Mouse (Mus musculus) lung, embryonic 16.5 days (tissue): ENCODE results near the gene Serpinb13. TPM values are rescaled to one million over a fixed set of nuclear protein-coding genes. Genes with fewer than 3 reads are reported as not detected.

Experiments used
- ATAC-seq: fragments of 200-750 bp; cut with Nextera tagmentation; 2 replicates; pipeline ENCODE4 v1.8.0; 2017; ENCODE audit warnings: low read depth, mild to moderate bottlenecking, moderate library complexity
- H3K27ac ChIP-seq: fragments of 300-500 bp; sonication (generic); 2 replicates; pipeline ENCODE4 v1.5.1; 2014; ENCODE audit warnings: mild to moderate bottlenecking, control low read depth, low read length
- H3K27me3 ChIP-seq: fragments of 300-500 bp; sonication (generic); 2 replicates; pipeline ENCODE4 v1.6.1; 2014; ENCODE audit warnings: low read depth, low read length, mixed read lengths; ENCODE audit not compliant: control insufficient read depth, insufficient read depth
- H3K36me3 ChIP-seq: fragments of 300-500 bp; sonication (generic); 2 replicates; pipeline ENCODE4 v1.6.1; 2014; ENCODE audit warnings: low read length; ENCODE audit not compliant: control insufficient read depth, insufficient read depth
- H3K4me1 ChIP-seq: fragments of 300-500 bp; sonication (generic); replicated peaks from 2 replicates; pipeline ENCODE4 v1.6.1; 2014; ENCODE audit warnings: low read length, mixed read lengths; ENCODE audit not compliant: control insufficient read depth, insufficient read depth
- H3K4me2 ChIP-seq: fragments of 300-500 bp; sonication (generic); 2 replicates; pipeline ENCODE4 v1.6.1; 2014; ENCODE audit warnings: low read depth, low read length, control low read depth
- H3K4me3 ChIP-seq: fragments of 300-500 bp; sonication (generic); 2 replicates; pipeline ENCODE4 v1.5.1; 2014; ENCODE audit warnings: mild to moderate bottlenecking, low read length, control low read depth
- H3K9ac ChIP-seq: fragments of 300-500 bp; sonication (generic); 2 replicates; pipeline ENCODE4 v1.6.1; 2014; ENCODE audit warnings: low read length, control low read depth
- H3K9me3 ChIP-seq: fragments of 300-500 bp; sonication (generic); 2 replicates; pipeline ENCODE4 v1.6.1; 2016; ENCODE audit warnings: low read length; ENCODE audit not compliant: control insufficient read depth
- WGBS: fragments of 180-500 bp; shearing (Covaris S2); extraction: QIAGEN DNeasy Blood & Tissue Kit; methylation state at CpG from one replicate; pipeline ENCODE4 v1.1.7; 2014; 5-methylcytosine and 5-hydroxymethylcytosine counted together
- polyA plus RNA-seq: library from polyadenylated mRNA; unstranded; fragments of >200 nt; fragmentation: Nextera tagmentation; extraction: Ambion mirVana; gene quantifications from 2 replicates; pipeline ENCODE4 v1.2.1, GENCODE M21; 2015

The Serpinb13 gene
- not detected in 2 replicates for polyA plus RNA-seq

GRCm38 (mm10) chr1:106980684-106981083 lies at the start of gene Serpinb13:
TSS of gene Serpinb13 (plus strand) at chr1:106980984.
- no peak within 1 kb of the TSS for H3K4me2 ChIP-seq
- no peaks in the 10 kb centered on the region for H3K27me3 ChIP-seq
- ATAC-seq: no peak
- H3K4me1 ChIP-seq: no peaks in the 10 kb centered on the region
- H3K27ac ChIP-seq: no peak within 1 kb of the TSS
- no peak within 1 kb of the TSS for H3K9ac ChIP-seq
- H3K9me3 ChIP-seq: no peaks in the 10 kb centered on the region
- no peak within 1 kb of the TSS for H3K4me3 ChIP-seq
- H3K36me3 ChIP-seq: no peaks in the 10 kb centered on the region

GRCm38 (mm10) chr1:106931954-106932353 lies 48.8 kb upstream of the Serpinb13 start:
- ATAC-seq: no peak
- no peak overlapping the region for H3K4me2 ChIP-seq
- no peak overlapping the region for H3K4me3 ChIP-seq
- H3K36me3 ChIP-seq: no peaks in the 10 kb centered on the region
- H3K9me3 ChIP-seq: no peaks in the 10 kb centered on the region
- H3K27ac ChIP-seq: no peak overlapping the region
- no peaks in the 10 kb centered on the region for H3K27me3 ChIP-seq
- 70% methylated on average over 4 of the region's 4 CpGs for WGBS
- H3K9ac ChIP-seq: no peak overlapping the region
- H3K4me1 ChIP-seq: no peaks in the 10 kb centered on the region

GRCm38 (mm10) chr1:106933658-106934057 lies 47.1 kb upstream of the Serpinb13 start:
- no peak for ATAC-seq
- Histone ChIP-seq H3K27ac (no peak overlapping the region), H3K9ac (no peak overlapping the region), H3K27me3 (no peaks in the 10 kb centered on the region), H3K4me3 (no peak overlapping the region), H3K36me3 (no peaks in the 10 kb centered on the region), H3K4me1 (no peaks in the 10 kb centered on the region), H3K4me2 (no peak overlapping the region), H3K9me3 (no peaks in the 10 kb centered on the region)

DNA sequence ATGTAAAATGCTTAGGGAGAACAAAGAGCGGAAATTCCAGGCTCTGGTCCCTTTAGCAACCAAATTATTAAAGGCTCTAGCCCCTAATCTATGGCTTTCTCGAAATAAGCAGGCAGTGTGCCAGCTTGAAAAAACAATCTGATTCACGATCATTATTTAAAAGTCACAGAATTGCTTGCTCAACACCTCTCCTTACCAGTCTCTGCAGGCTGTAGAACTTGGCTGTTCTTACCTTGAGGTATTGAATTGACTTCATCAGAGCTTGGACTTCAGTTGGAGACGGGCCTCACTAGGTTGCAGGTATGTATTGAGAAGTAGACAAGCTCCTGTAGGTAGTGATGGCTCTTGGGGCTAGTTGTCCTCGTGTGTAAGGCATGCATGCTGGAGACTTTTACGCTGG lies 46.5 kb upstream of the Serpinb13 start, which contains the start of gene Serpinb12:
Gene Serpinb12, plus strand, starts transcription at position 185 of the 400 bp plus-strand sequence.
- no peaks in the 10 kb centered on the region for H3K36me3 ChIP-seq
- no peaks in the 10 kb centered on the region for H3K9me3 ChIP-seq
- 65% methylated on average over 6 of the region's 6 CpGs for WGBS
- no peaks in the 10 kb centered on the region for H3K27me3 ChIP-seq
- H3K9ac ChIP-seq: no peak within 1 kb of the TSS
- no peaks in the 10 kb centered on the region for H3K4me1 ChIP-seq
- H3K4me2 ChIP-seq: no peak within 1 kb of the TSS
- no peak for ATAC-seq
- no peak within 1 kb of the TSS for H3K4me3 ChIP-seq
- no peak within 1 kb of the TSS for H3K27ac ChIP-seq

DNA sequence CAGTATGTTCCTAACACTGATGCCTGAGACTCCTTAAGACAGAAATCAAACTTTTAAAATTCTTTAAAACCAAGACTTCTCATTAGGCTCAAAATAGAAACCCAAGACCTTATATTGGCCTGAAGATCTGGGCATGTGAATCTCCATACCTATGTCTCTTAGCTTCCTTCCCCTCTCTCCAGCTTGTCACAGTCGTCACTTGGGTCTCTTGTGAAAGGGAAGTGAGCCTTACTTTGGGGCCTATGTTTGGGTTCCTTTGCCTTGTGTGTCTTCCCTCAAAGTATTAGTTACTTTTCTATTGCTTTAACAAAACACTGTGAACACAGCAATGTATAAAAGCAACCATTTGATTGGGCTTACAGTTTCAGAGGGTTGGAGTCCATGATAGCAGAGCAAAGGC lies 33.6 kb upstream of the Serpinb13 start:
- ATAC-seq: no peak
- H3K4me1 ChIP-seq: no peaks in the 10 kb centered on the region
- H3K4me3 ChIP-seq: no peak overlapping the region
- no peak overlapping the region for H3K27ac ChIP-seq
- WGBS: 54% methylated on average over 1 of the region's 1 CpGs
- no peaks in the 10 kb centered on the region for H3K27me3 ChIP-seq
- H3K9me3 ChIP-seq: no peaks in the 10 kb centered on the region
- H3K36me3 ChIP-seq: no peaks in the 10 kb centered on the region
- H3K4me2 ChIP-seq: no peak overlapping the region
- no peak overlapping the region for H3K9ac ChIP-seq

DNA sequence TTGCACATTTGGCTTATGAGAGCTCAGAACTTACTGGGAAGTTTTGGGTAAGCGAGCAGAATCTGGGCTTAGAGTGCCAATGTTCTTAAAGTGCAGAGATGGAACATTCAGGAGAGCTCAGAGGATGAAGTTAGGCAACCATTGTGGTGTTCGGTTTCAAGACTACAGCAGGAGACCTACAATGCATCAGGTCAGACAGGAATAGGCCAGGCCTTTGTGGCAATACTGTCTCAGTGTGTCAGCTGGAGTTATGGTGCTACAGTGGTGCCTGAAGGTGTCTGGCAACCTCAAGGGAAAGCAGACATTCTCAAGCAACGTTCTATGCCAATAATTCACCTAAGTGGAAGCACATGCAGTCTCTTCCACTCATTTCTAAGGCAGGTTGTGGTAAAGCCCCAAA lies 20.8 kb upstream of the Serpinb13 start:
- Histone ChIP-seq H3K27ac (no peak overlapping the region), H3K36me3 (no peaks in the 10 kb centered on the region), H3K4me3 (no peak overlapping the region), H3K9me3 (no peaks in the 10 kb centered on the region), H3K4me1 (no peaks in the 10 kb centered on the region), H3K9ac (no peak overlapping the region), H3K27me3 (no peaks in the 10 kb centered on the region), H3K4me2 (no peak overlapping the region)
- WGBS: 68% methylated on average over 3 of the region's 3 CpGs
- ATAC-seq: no peak

DNA sequence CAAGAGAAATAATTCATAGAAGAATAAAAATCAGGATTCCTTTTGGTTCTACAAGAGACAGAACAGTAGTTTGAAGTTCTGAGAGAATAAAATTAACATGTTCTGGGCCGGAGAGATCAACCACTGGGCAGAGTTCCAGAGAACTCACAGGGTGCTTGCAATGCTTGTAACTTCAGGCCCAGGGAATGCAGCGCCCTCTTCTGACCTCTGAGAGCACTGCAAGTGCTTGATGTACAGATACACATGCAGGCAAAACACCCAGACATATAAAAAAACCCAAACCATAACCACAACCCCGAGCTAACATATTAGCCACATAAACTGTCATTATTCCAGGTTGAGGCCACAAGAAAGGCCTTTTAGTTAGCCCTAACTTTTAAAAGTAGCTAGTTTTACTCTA lies 19.8 kb upstream of the Serpinb13 start:
- 38% methylated on average over 3 of the region's 3 CpGs for WGBS
- no peaks in the 10 kb centered on the region for H3K4me1 ChIP-seq
- ATAC-seq: no peak
- H3K9ac ChIP-seq: no peak overlapping the region
- H3K36me3 ChIP-seq: no peaks in the 10 kb centered on the region
- H3K9me3 ChIP-seq: no peaks in the 10 kb centered on the region
- H3K4me3 ChIP-seq: no peak overlapping the region
- no peak overlapping the region for H3K4me2 ChIP-seq
- H3K27me3 ChIP-seq: no peaks in the 10 kb centered on the region
- no peak overlapping the region for H3K27ac ChIP-seq

- Histone ChIP-seq H3K27ac (no peak overlapping the region), H3K4me2 (no peak overlapping the region), H3K4me3 (no peak overlapping the region), H3K36me3 (no peaks in the 10 kb centered on the region), H3K9ac (no peak overlapping the region), H3K9me3 (no peaks in the 10 kb centered on the region), H3K4me1 (no peaks in the 10 kb centered on the region), H3K27me3 (no peaks in the 10 kb centered on the region)
- no peak for ATAC-seq
- 81% methylated on average over 1 of the region's 1 CpGs for WGBS
Measured at GRCm38 (mm10) chr1:106983092-106983491, 2.3 kb downstream of the Serpinb13 start.

DNA sequence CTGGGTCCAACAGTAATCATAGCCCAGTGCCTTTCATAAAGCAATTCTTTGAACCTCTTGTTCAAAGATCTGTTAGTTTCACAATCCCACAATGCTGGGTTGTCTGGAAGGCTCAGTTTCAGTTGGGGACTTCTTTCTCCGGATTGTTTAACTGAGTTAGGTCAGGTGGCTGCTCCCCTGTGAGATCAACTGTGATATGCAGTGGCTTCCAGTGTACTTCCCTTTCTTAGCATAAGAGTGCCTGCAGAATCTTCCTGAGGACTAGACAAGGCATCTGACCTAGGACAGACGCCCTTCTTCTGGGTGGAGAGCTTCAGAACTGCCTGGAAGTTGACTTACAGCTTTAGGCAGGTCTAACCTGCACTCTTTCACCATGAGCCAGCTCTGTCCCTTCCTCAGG lies 3.1 kb downstream of the Serpinb13 start:
- 63% methylated on average over 2 of the region's 2 CpGs for WGBS
- ATAC-seq: no peak
- Histone ChIP-seq H3K9ac (no peak overlapping the region), H3K4me2 (no peak overlapping the region), H3K4me1 (no peaks in the 10 kb centered on the region), H3K4me3 (no peak overlapping the region), H3K36me3 (no peaks in the 10 kb centered on the region), H3K27me3 (no peaks in the 10 kb centered on the region), H3K9me3 (no peaks in the 10 kb centered on the region), H3K27ac (no peak overlapping the region)

DNA sequence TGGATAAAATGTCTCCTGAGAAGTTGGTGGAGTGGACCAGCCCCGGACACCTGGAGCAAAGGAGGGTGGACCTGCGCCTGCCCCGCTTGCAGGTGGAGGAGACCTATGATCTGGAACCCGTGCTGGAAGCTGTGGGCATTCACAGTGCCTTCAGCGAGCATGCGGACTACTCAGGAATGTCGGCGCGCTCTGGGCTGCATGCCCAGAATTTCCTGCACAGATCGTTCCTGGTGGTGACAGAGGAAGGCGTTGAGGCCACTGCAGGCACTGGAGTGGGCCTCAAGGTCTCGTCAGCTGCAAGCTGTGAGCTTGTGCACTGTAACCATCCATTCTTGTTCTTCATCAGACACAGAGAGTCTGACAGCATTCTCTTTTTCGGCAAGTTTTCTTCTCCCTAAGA lies 19.6 kb downstream of the Serpinb13 start:
- H3K27me3 ChIP-seq: no peaks in the 10 kb centered on the region
- H3K4me3 ChIP-seq: no peak overlapping the region
- H3K4me2 ChIP-seq: no peak overlapping the region; the same call in 1 of the 2 replicates
- no peak overlapping the region for H3K27ac ChIP-seq
- H3K36me3 ChIP-seq: no peaks in the 10 kb centered on the region
- peak; percentile 89 for ATAC-seq
- 32% methylated on average over 13 of the region's 13 CpGs for WGBS
- H3K4me1 ChIP-seq: peaks cover 2% of the 10 kb centered on the region; the same call in 1 of the 2 replicates
- H3K9ac ChIP-seq: no peak overlapping the region
- H3K9me3 ChIP-seq: no peaks in the 10 kb centered on the region
